Mouse (Mus musculus): Measurements from ENCODE around the gene Cytip.

Cytip gene

GRCm38 (mm10) chr2:58086420-58086819 is 108.9 kb downstream of the Cytip start:
- DNase-seq: no peak

- DNase-seq: no peak
Measured at GRCm38 (mm10) chr2:58079849-58080248, 115.5 kb downstream of the Cytip start.
